Mouse (Mus musculus): Measurements from ENCODE around the gene Pdzrn4.

The Pdzrn4 gene

GRCm38 (mm10) chr15:92495465-92496174 lies 98.9 kb downstream of the Pdzrn4 start:
- no peak for DNase-seq (ENCODE audit: low read depth, low spot score)

- DNase-seq (ENCODE audit: low read depth, low spot score): no peak
Measured at GRCm38 (mm10) chr15:92500276-92500838, 103.7 kb downstream of the Pdzrn4 start.

GRCm38 (mm10) chr15:92502797-92503196 lies 106.1 kb downstream of the Pdzrn4 start:
- no peak for DNase-seq (ENCODE audit: low read depth, low spot score)

GRCm38 (mm10) chr15:92509372-92509771 lies 112.7 kb downstream of the Pdzrn4 start:
- DNase-seq (ENCODE audit: low read depth, low spot score): no peak

GRCm38 (mm10) chr15:92515651-92516050 lies 119.0 kb downstream of the Pdzrn4 start:
- no peak for DNase-seq (ENCODE audit: low read depth, low spot score)

GRCm38 (mm10) chr15:92520677-92521225 lies 124.1 kb downstream of the Pdzrn4 start:
- no peak for DNase-seq (ENCODE audit: low read depth, low spot score)

GRCm38 (mm10) chr15:92521686-92522085 lies 125.0 kb downstream of the Pdzrn4 start:
- no peak for DNase-seq (ENCODE audit: low read depth, low spot score)

GRCm38 (mm10) chr15:92524917-92525316 lies 128.2 kb downstream of the Pdzrn4 start:
- no peak for DNase-seq (ENCODE audit: low read depth, low spot score)

GRCm38 (mm10) chr15:92525416-92525815 lies 128.7 kb downstream of the Pdzrn4 start:
- no peak for DNase-seq (ENCODE audit: low read depth, low spot score)

- no peak for DNase-seq (ENCODE audit: low read depth, low spot score)
Measured at GRCm38 (mm10) chr15:92526731-92527130, 130.1 kb downstream of the Pdzrn4 start.

- DNase-seq (ENCODE audit: low read depth, low spot score): no peak
Measured at GRCm38 (mm10) chr15:92543252-92543651, 146.6 kb downstream of the Pdzrn4 start.

GRCm38 (mm10) chr15:92547294-92547911 lies 150.7 kb downstream of the Pdzrn4 start:
- DNase-seq (ENCODE audit: low read depth, low spot score): no peak

- DNase-seq (ENCODE audit: low read depth, low spot score): no peak
Measured at GRCm38 (mm10) chr15:92555012-92555574, 158.4 kb downstream of the Pdzrn4 start.

GRCm38 (mm10) chr15:92555716-92556115 lies 159.0 kb downstream of the Pdzrn4 start:
- no peak for DNase-seq (ENCODE audit: low read depth, low spot score)

GRCm38 (mm10) chr15:92558592-92558991 lies 161.9 kb downstream of the Pdzrn4 start:
- no peak for DNase-seq (ENCODE audit: low read depth, low spot score)

GRCm38 (mm10) chr15:92562149-92562548 lies 165.5 kb downstream of the Pdzrn4 start:
- no peak for DNase-seq (ENCODE audit: low read depth, low spot score)

GRCm38 (mm10) chr15:92563576-92563975 lies 166.9 kb downstream of the Pdzrn4 start:
- DNase-seq (ENCODE audit: low read depth, low spot score): no peak

GRCm38 (mm10) chr15:92570526-92571243 lies 174.0 kb downstream of the Pdzrn4 start:
- no peak for DNase-seq (ENCODE audit: low read depth, low spot score)

GRCm38 (mm10) chr15:92571244-92571539 lies 174.5 kb downstream of the Pdzrn4 start:
- DNase-seq (ENCODE audit: low read depth, low spot score): no peak

GRCm38 (mm10) chr15:92577476-92577875 lies 180.8 kb downstream of the Pdzrn4 start:
- DNase-seq (ENCODE audit: low read depth, low spot score): no peak

GRCm38 (mm10) chr15:92580217-92580616 lies 183.5 kb downstream of the Pdzrn4 start:
- DNase-seq (ENCODE audit: low read depth, low spot score): no peak
